Mouse (Mus musculus) MEL (cell line): ENCODE data around the gene Gm4756. TPM values are rescaled to one million over a fixed set of nuclear protein-coding genes. Genes with fewer than 3 reads are reported as not detected.
A peak's percentile ranks its signal among the peaks of the same experiment; 100 is the strongest.

ENCODE experiments used
- DNase-seq: peaks from one replicate; pipeline ENCODE4 v3.0.0; 2011; ENCODE audit warnings: low read depth, low spot score
- H3K27ac ChIP-seq: 2 replicates; pipeline ENCODE4 v1.5.1; 2012; ENCODE audit warnings: low read depth, mild to moderate bottlenecking, control low read depth, low read length, moderate library complexity; ENCODE audit not compliant: control insufficient read depth
- H3K27me3 ChIP-seq, 2 experiments: fragments of 150-350 bp in 1 of 2; sonication (generic) in 1 of 2; 2 replicates each; pipeline ENCODE4 v1.6.1; 2012; ENCODE audit warnings: low read length in 2 of 2, mild to moderate bottlenecking in 2 of 2, improper control_type of control experiment in 1 of 2, moderate library complexity in 1 of 2; ENCODE audit not compliant: insufficient read depth in 2 of 2, control insufficient read depth in 1 of 2
- H3K36me3 ChIP-seq, 2 experiments: 2 replicates each; pipeline ENCODE4 v1.6.1; 2012 to 2014; ENCODE audit warnings: low read length in 2 of 2, improper control_type of control experiment in 1 of 2, inconsistent platforms in 1 of 2, mild to moderate bottlenecking in 1 of 2; ENCODE audit not compliant: insufficient read depth in 2 of 2, control insufficient read depth in 1 of 2
- H3K4me1 ChIP-seq, 2 experiments: fragments of 150-350 bp in 1 of 2; sonication (generic) in 1 of 2; 2 replicates each; pipeline ENCODE4 v1.6.1; 2012; ENCODE audit warnings: low read length in 2 of 2, improper control_type of control experiment in 1 of 2, mild to moderate bottlenecking in 1 of 2; ENCODE audit not compliant: insufficient read depth in 2 of 2, control insufficient read depth in 1 of 2
- H3K4me3 ChIP-seq, 2 experiments: fragments of 150-350 bp in 1 of 2; sonication (generic) in 1 of 2; 2 replicates each; pipeline ENCODE4 v1.5.1; 2012; ENCODE audit warnings: low read depth in 2 of 2, low read length in 2 of 2, mild to moderate bottlenecking in 2 of 2, moderate library complexity in 2 of 2, control low read depth in 1 of 2, improper control_type of control experiment in 1 of 2; ENCODE audit not compliant: control insufficient read depth in 1 of 2, insufficient read depth in 1 of 2
- H3K79me2 ChIP-seq: 2 replicates; pipeline ENCODE4 v1.6.1; 2012; ENCODE audit warnings: mild to moderate bottlenecking, low read length, moderate library complexity; ENCODE audit not compliant: control insufficient read depth, poor library complexity, insufficient read depth
- H3K9ac ChIP-seq: 2 replicates; pipeline ENCODE4 v1.6.1; 2012; ENCODE audit warnings: low read depth, mild to moderate bottlenecking, control low read depth, low read length, moderate library complexity; ENCODE audit not compliant: control insufficient read depth, poor library complexity, severe bottlenecking
- H3K9me3 ChIP-seq: fragments of 150-350 bp; sonication (generic); replicated peaks from 2 replicates; pipeline ENCODE4 v1.6.1; 2012; ENCODE audit warnings: mild to moderate bottlenecking, low read length, improper control_type of control experiment, moderate library complexity; ENCODE audit not compliant: insufficient read depth
- CTCF ChIP-seq, 3 experiments: IDR thresholded peaks in 2 of 3; conservative IDR thresholded peaks in 1 of 3; 2 replicates each; pipeline ENCODE4 v1.5.1; 2011 to 2012; ENCODE audit warnings: low read length in 3 of 3, low read depth in 2 of 3, mild to moderate bottlenecking in 2 of 3, improper control_type of control experiment in 1 of 3, inconsistent platforms in 1 of 3, mixed read lengths in 1 of 3, moderate library complexity in 1 of 3; ENCODE audit not compliant: control insufficient read depth in 1 of 3, insufficient read depth in 1 of 3, poor library complexity in 1 of 3, severe bottlenecking in 1 of 3
- ELF1 ChIP-seq: IDR thresholded peaks from 2 replicates; pipeline ENCODE4 v1.6.1; 2014; ENCODE audit warnings: low read depth, mild to moderate bottlenecking, inconsistent platforms, low read length, improper control_type of control experiment, moderate library complexity
- EP300 ChIP-seq, 2 experiments: IDR thresholded peaks; 2 replicates each; pipeline ENCODE4 v1.6.1; 2011; ENCODE audit warnings: improper control_type of control experiment in 2 of 2, low read length in 2 of 2, low read depth in 1 of 2, mild to moderate bottlenecking in 1 of 2
- ETS1 ChIP-seq: IDR thresholded peaks from 2 replicates; pipeline ENCODE4 v1.6.1; 2012; ENCODE audit warnings: low read depth, mild to moderate bottlenecking, inconsistent platforms, low read length, improper control_type of control experiment, moderate library complexity
- GABPA ChIP-seq: IDR thresholded peaks from 2 replicates; pipeline ENCODE4 v1.6.1; 2012; ENCODE audit warnings: low read depth, mild to moderate bottlenecking, inconsistent platforms, low read length, improper control_type of control experiment, moderate library complexity
- GATA1 ChIP-seq: IDR thresholded peaks from 2 replicates; pipeline ENCODE4 v1.6.1; 2011; ENCODE audit warnings: low read depth, low read length, improper control_type of control experiment
- MAZ ChIP-seq: IDR thresholded peaks from 2 replicates; pipeline ENCODE4 v1.6.1; 2012; ENCODE audit warnings: low read depth, mild to moderate bottlenecking, inconsistent platforms, low read length, improper control_type of control experiment
- MEF2A ChIP-seq: IDR thresholded peaks from 2 replicates; pipeline ENCODE4 v1.6.1; 2014; ENCODE audit warnings: low read depth, mild to moderate bottlenecking, inconsistent platforms, low read length, improper control_type of control experiment; ENCODE audit not compliant: poor library complexity, insufficient replicate concordance, severe bottlenecking; ENCODE audit errors: extremely low read depth
- MXI1 ChIP-seq: IDR thresholded peaks from 2 replicates; pipeline ENCODE4 v1.6.1; 2011; ENCODE audit warnings: mild to moderate bottlenecking, low read depth, low read length, improper control_type of control experiment
- MYC ChIP-seq: IDR thresholded peaks from 2 replicates; pipeline ENCODE4 v1.6.1; 2011; ENCODE audit warnings: low read depth, mild to moderate bottlenecking, low read length, improper control_type of control experiment, moderate library complexity
- NELFE ChIP-seq: IDR thresholded peaks from 2 replicates; pipeline ENCODE4 v1.6.1; 2011; ENCODE audit warnings: low read depth, low read length, improper control_type of control experiment
- NRF1 ChIP-seq: IDR thresholded peaks from 2 replicates; pipeline ENCODE4 v1.6.1; 2014; ENCODE audit warnings: low read depth, mild to moderate bottlenecking, inconsistent platforms, low read length, improper control_type of control experiment, moderate library complexity; ENCODE audit not compliant: poor library complexity, insufficient read depth, severe bottlenecking
- POLR2A ChIP-seq, 2 experiments: IDR thresholded peaks; 2 replicates each; pipeline ENCODE4 v1.6.1; 2011 to 2012; ENCODE audit warnings: low read length in 2 of 2, mild to moderate bottlenecking in 2 of 2, control low read depth in 1 of 2, improper control_type of control experiment in 1 of 2, low read depth in 1 of 2, moderate library complexity in 1 of 2; ENCODE audit not compliant: control insufficient read depth in 1 of 2, insufficient read depth in 1 of 2, poor library complexity in 1 of 2
- RAD21 ChIP-seq: IDR thresholded peaks from 2 replicates; pipeline ENCODE4 v1.6.1; 2011; ENCODE audit warnings: mild to moderate bottlenecking, low read depth, low read length, improper control_type of control experiment
- RCOR1 ChIP-seq: IDR thresholded peaks from 2 replicates; pipeline ENCODE4 v1.6.1; 2012; ENCODE audit warnings: low read depth, mild to moderate bottlenecking, inconsistent platforms, low read length, improper control_type of control experiment
- SMC3 ChIP-seq: IDR thresholded peaks from 2 replicates; pipeline ENCODE4 v1.6.1; 2011; ENCODE audit warnings: low read depth, low read length, improper control_type of control experiment
- TAL1 ChIP-seq: IDR thresholded peaks from 2 replicates; pipeline ENCODE4 v1.6.1; 2012; ENCODE audit warnings: mild to moderate bottlenecking, inconsistent platforms, low read length, moderate library complexity, mixed read lengths
- TBP ChIP-seq: IDR thresholded peaks from 2 replicates; pipeline ENCODE4 v1.8.0; 2011; ENCODE audit warnings: low read depth, low read length, improper control_type of control experiment
- TCF12 ChIP-seq: IDR thresholded peaks from 2 replicates; pipeline ENCODE4 v1.6.1; 2014; ENCODE audit warnings: low read depth, mild to moderate bottlenecking, inconsistent platforms, low read length, improper control_type of control experiment, moderate library complexity
- USF1 ChIP-seq: IDR thresholded peaks from 2 replicates; pipeline ENCODE4 v1.6.1; 2014; ENCODE audit warnings: low read depth, mild to moderate bottlenecking, inconsistent platforms, low read length, improper control_type of control experiment, moderate library complexity
- ZKSCAN1 ChIP-seq: IDR thresholded peaks from 2 replicates; pipeline ENCODE4 v1.6.1; 2012; ENCODE audit warnings: low read depth, mild to moderate bottlenecking, inconsistent platforms, low read length, improper control_type of control experiment, moderate library complexity
- ZNF384 ChIP-seq: IDR thresholded peaks from 2 replicates; pipeline ENCODE4 v1.6.1; 2012; ENCODE audit warnings: low read depth, mild to moderate bottlenecking, inconsistent platforms, low read length, improper control_type of control experiment
- polyA plus RNA-seq, 2 experiments: library from polyadenylated mRNA; stranded (reverse) in 1 of 2; unstranded in 1 of 2; fragments of >175 nt in 1 of 2; fragments of >200 nt in 1 of 2; gene quantifications; 2 replicates each; pipeline versions ENCODE4 v1.2.1 to v1.2.4; 2012; ENCODE audit warnings: low replicate concordance in 2 of 2, low read depth in 1 of 2; ENCODE audit not compliant: insufficient read length in 2 of 2, insufficient read depth in 1 of 2, missing spikeins in 1 of 2
- total RNA-seq: library from RNA; depleted of rRNA; stranded (reverse); fragments of 300-350 nt; gene quantifications from 2 replicates; pipeline ENCODE4 v1.2.3, GENCODE M21; 2012

The Gm4756 gene
- total and polyA plus RNA-seq, 3 experiments, result not detected

DNA sequence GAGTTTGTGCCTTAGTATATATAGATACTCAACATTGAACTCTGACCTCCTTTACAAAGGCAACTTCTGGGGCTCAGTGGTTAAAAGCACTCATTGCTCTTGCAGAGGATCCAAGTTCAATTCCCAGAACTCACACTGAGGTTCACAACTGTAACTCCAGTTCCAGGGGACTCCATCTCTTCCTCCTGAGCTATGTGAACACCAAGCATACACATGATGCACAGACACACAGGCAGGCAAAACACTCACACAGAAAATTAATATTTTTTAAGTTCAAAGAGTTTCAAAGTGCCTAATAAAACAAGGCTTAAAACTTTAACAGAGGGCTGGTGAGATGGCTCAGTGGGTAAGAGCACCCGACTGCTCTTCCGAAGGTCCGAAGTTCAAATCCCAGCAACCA lies 34.2 kb upstream of the Gm4756 start:
- Histone ChIP-seq H3K36me3 (peaks cover 0 to 10% of the 10 kb centered on the region in 2 experiments; a peak in 2 of 4 replicates), H3K27me3 (no peaks in the 10 kb centered on the region), H3K4me1 (peaks cover 3 to 14% of the 10 kb centered on the region in 2 experiments; a peak in 3 of 4 replicates), H3K9me3 (no peaks in the 10 kb centered on the region), H3K9ac (no peak overlapping the region), H3K27ac (no peak overlapping the region), H3K79me2 (no peaks in the 10 kb centered on the region), H3K4me3 (no peak overlapping the region)
- DNase-seq, result no peak
- TF ChIP-seq MYC (no peak), EP300 (IDR thresholded peaks at IDR 0.05; ENCODE audit: low read depth in 1 of 2, low read length in 2 of 2) (no peak), TCF12 (no peak), GATA1 (no peak), MEF2A (no peak), SMC3 (no peak), CTCF (IDR thresholded peaks at IDR 0.05 in 2 of 3, conservative IDR thresholded peaks at IDR 0.05 in 1 of 3; ENCODE audit: control insufficient read depth in 1 of 3, insufficient read depth in 1 of 3, low read depth in 2 of 3, low read length in 3 of 3, poor library complexity in 1 of 3, severe bottlenecking in 1 of 3) (no peak), NELFE (no peak), NRF1 (no peak), RCOR1 (no peak), MXI1 (no peak), ELF1 (no peak), TAL1 (no peak), ZKSCAN1 (no peak), POLR2A (IDR thresholded peaks at IDR 0.05; ENCODE audit: control insufficient read depth in 1 of 2, insufficient read depth in 1 of 2, low read depth in 1 of 2, low read length in 2 of 2, poor library complexity in 1 of 2) (no peak), RAD21 (no peak), USF1 (no peak), TBP (no peak), GABPA (no peak)

DNA sequence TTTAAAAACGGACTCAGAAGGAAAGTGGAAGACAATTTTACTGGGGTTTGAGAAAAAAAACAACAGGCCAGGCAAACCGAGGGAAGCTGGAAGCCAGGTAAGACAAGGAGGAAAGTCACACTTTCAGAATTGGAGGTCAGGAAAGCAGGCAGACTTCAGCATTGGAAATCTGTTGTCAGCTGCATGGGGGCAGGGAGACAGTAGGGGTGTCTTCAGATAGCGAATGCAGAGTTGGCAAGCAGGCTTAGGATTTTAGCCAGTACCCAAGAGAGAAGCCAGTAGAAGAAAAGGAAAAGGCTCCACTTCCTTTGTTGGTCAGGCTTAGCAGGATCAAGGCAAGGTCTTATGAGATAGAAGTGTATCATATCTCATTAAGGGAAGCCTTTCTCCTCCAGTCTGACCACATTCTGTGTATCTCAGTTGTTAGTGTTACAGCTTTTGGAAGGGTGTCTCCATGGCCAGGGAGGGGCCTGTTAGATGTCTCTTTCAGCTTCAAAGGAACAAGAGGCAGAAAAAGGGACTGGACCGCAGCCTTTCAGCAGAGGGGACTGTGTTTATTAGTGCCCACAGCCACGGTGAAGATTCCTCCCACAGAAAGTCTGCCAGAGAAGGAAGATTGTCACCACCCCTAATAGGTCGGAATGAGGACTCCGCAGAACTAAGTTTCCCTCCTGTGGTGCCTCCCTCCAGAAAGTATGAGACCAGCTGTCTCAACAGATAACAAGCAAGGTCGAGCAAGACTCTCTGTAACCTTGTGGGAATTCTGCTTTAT lies 33.2 kb upstream of the Gm4756 start:
- Histone ChIP-seq H3K27me3 (no peaks in the 10 kb centered on the region), H3K9me3 (no peaks in the 10 kb centered on the region), H3K4me1 (peaks cover 3 to 10% of the 10 kb centered on the region in 2 experiments; a peak in 2 of 4 replicates), H3K36me3 (peaks cover 0 to 8% of the 10 kb centered on the region in 2 experiments; a peak in 2 of 4 replicates), H3K4me3 (peak overlapping the region in 1 of 2 experiments; percentile 33; a peak in 2 of 4 replicates), H3K27ac (no peak overlapping the region), H3K9ac (no peak overlapping the region), H3K79me2 (no peaks in the 10 kb centered on the region)
- peak; percentile 54 for DNase-seq
- TF ChIP-seq MAZ (0 out of 2 replicates have a peak, but pooled peaks have one; percentile 42), ETS1 (peak; percentile 52), ZNF384 (no peak), GATA1 (peak; percentile 52; the same call in 1 of the 2 replicates), TAL1 (peak; percentile 53), EP300 (IDR thresholded peaks at IDR 0.05; ENCODE audit: low read depth in 1 of 2, low read length in 2 of 2) (peak in 1 of 2 experiments; percentile 10; a peak in 3 of 4 replicates), TCF12 (no peak)
